In the genomic region with DNA sequence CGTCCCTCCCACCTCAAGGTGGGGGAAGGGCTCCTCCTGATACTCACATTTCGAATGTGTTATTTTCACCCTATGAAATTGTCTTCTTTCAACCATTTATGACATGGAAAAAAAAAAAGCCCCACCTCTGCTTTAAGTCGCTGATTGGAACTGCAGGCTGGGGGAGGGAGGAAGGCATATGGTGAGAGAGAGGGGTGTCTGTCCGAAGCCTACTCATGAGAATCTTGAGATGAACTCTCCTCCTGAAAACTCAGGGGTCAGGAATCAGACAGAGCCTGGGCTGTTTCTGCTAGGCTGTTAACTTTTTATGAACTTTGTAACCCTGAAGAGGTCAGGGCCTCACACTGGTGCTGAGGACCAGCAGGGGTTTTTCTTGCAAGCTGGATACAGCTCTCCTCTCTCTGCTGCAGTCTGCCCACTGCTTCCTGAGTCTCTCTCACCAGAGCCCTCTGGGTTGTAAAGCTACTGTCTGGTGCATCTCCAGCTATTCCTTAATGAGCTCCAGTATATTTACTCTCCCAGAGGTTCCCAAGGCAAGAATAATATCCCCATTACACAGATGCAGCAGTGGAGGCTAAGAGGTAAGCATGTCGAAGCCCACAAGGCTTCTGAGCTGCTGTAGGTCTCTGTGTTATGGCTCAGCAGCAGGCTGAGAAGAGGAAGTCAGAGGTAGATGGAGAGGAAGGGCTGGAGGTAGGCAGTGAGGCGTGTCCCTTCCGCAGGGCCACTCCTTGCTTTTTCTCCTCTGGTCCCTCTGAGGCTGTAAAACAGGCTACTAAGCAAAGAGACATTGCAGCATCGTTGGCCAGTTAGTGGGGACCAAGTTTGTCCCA, we compare ENCODE assay signal across 16 mouse cellular contexts. TPM values are rescaled to one million over a fixed set of nuclear protein-coding genes. Genes with fewer than 3 reads are reported as not detected.
DNase-seq lines count a peak whose midpoint lies in the region; ATAC-seq lines count a peak whose summit lies in the region.
"Had no signal": no experiment of that assay in that cellular context is flagged by ENCODE, and none has a peak within 500 bp of the region (broad histone marks: within the 10 kb centered on the region; RNA-seq: fewer than 3 reads in every experiment).

No protein-coding gene starts in this region.

- DNase-seq in CD4-positive, CD25-positive, alpha-beta regulatory T cell, adult 2 months (ENCODE audit: low read depth, low spot score), result peak; percentile 45
- peak; percentile 45 for DNase-seq in naive thymus-derived CD4-positive, alpha-beta T cell, adult 2 months (ENCODE audit: low read depth)
- no peak for DNase-seq in heart, adult 11 months
- no peak for DNase-seq in lung, postnatal 10 days
- DNase-seq: cerebellum, adult 9-10 months; heart, postnatal 36 days; right cerebral cortex, postnatal 14 days had no signal

- no peaks in the 10 kb centered on the region for H3K9me3 ChIP-seq in kidney, embryonic 16.5 days (ENCODE audit: low read length)
- no peaks in the 10 kb centered on the region for H3K9me3 ChIP-seq in neural tube, embryonic 15.5 days (replicated peaks)
- H3K9me3 ChIP-seq: embryonic facial prominence, embryonic 10.5 days; G1E; heart, embryonic 10.5 days; limb, embryonic 13.5 days; midbrain, embryonic 15.5 days; neural tube, embryonic 13.5 days had no signal

- H3K36me3 ChIP-seq in kidney, embryonic 16.5 days (ENCODE audit: insufficient read depth, low read length), result no peaks in the 10 kb centered on the region
- H3K36me3 ChIP-seq in neural tube, embryonic 15.5 days, result no peaks in the 10 kb centered on the region
- H3K36me3 ChIP-seq: embryonic facial prominence, embryonic 10.5 days; G1E; heart, embryonic 10.5 days; limb, embryonic 13.5 days; midbrain, embryonic 15.5 days; neural tube, embryonic 13.5 days had no signal

- no peak overlapping the region for H3K4me3 ChIP-seq in kidney, embryonic 16.5 days (ENCODE audit: low read length)
- no peak overlapping the region for H3K4me3 ChIP-seq in neural tube, embryonic 15.5 days (replicated peaks)
- H3K4me3 ChIP-seq: embryonic facial prominence, embryonic 10.5 days; heart, embryonic 10.5 days; limb, embryonic 13.5 days; midbrain, embryonic 15.5 days; neural tube, embryonic 13.5 days had no signal

- no peak overlapping the region for H3K4me2 ChIP-seq in kidney, embryonic 16.5 days (replicated peaks; ENCODE audit: low read depth, low read length)
- H3K4me2 ChIP-seq in neural tube, embryonic 15.5 days, result no peak overlapping the region
- H3K4me2 ChIP-seq: limb, embryonic 13.5 days; midbrain, embryonic 15.5 days; neural tube, embryonic 13.5 days had no signal

- 0 out of 2 replicates have a peak overlapping the region, but pooled peaks have one; percentile 0 for H3K27ac ChIP-seq in kidney, embryonic 16.5 days (ENCODE audit: low read length)
- no peak overlapping the region for H3K27ac ChIP-seq in neural tube, embryonic 15.5 days (replicated peaks)
- H3K27ac ChIP-seq: embryonic facial prominence, embryonic 10.5 days; heart, embryonic 10.5 days; limb, embryonic 13.5 days; midbrain, embryonic 15.5 days; neural tube, embryonic 13.5 days had no signal

- peaks cover 16% of the 10 kb centered on the region for H3K27me3 ChIP-seq in kidney, embryonic 16.5 days (ENCODE audit: insufficient read depth, low read length)
- H3K27me3 ChIP-seq in neural tube, embryonic 15.5 days (replicated peaks), result peaks cover 60% of the 10 kb centered on the region

- 22% methylated on average over 8 of the region's 8 CpGs for WGBS in kidney, embryonic 16.5 days
- 40% methylated on average over 8 of the region's 8 CpGs for WGBS in neural tube, embryonic 15.5 days

- H3K4me1 ChIP-seq in kidney, embryonic 16.5 days (ENCODE audit: insufficient read depth, low read length), result peaks cover 9% of the 10 kb centered on the region
- peaks cover 8% of the 10 kb centered on the region for H3K4me1 ChIP-seq in neural tube, embryonic 15.5 days

- H3K9ac ChIP-seq in kidney, embryonic 16.5 days (replicated peaks; ENCODE audit: low read length), result no peak overlapping the region
- H3K9ac ChIP-seq in neural tube, embryonic 15.5 days (replicated peaks), result no peak overlapping the region
- H3K9ac ChIP-seq: limb, embryonic 13.5 days; midbrain, embryonic 15.5 days; neural tube, embryonic 13.5 days had no signal

- peak; percentile 40 for ATAC-seq in activated CD4-positive, CD25-positive, alpha-beta regulatory T cell, adult 4 months
- peak; percentile 60; the same call in 1 of the 2 replicates for ATAC-seq in kidney, embryonic 16.5 days (ENCODE audit: low FRiP score, low TSS enrichment)
- no peak for ATAC-seq in neural tube, embryonic 15.5 days (ENCODE audit: low FRiP score)
- ATAC-seq: midbrain, embryonic 15.5 days had no signal

RNA-seq across cellular contexts. Expression of a gene that starts 6.1 kb away (rescaled TPM):
- 100 to 1,000 TPM; 445 to 470 TPM for polyA plus RNA-seq in activated CD4-positive, CD25-positive, alpha-beta regulatory T cell, adult 4 months (2017; shearing (Covaris generic))
- polyA plus RNA-seq in kidney, embryonic 16.5 days (2015; fragmentation: Nextera tagmentation; extraction: Ambion mirVana), result 130 and 164 TPM in 2 replicates
- 9.1 and 21.3 TPM in 2 replicates for polyA plus RNA-seq in neural tube, embryonic 15.5 days (2015; fragmentation: Nextera tagmentation; extraction: Ambion mirVana)
- polyA plus RNA-seq: G1E had no signal

Comparison
In these comparisons a context has a peak if more than half of its experiments do, and no peak if none do; other contexts are left out.
1. DNase-seq: peak in CD4-positive, CD25-positive, alpha-beta regulatory T cell, adult 2 months (single experiment) and naive thymus-derived CD4-positive, alpha-beta T cell, adult 2 months (single experiment); none in heart, adult 11 months (single experiment) and lung, postnatal 10 days (single experiment).